Mouse (Mus musculus) CH12.LX (cell line): Measurements from ENCODE around the gene Apopt1.

Experiments
- CTCF ChIP-seq, 2 experiments: IDR thresholded peaks in 1 of 2; conservative IDR thresholded peaks in 1 of 2; 2 replicates each; pipeline ENCODE4 v1.5.1; 2011 to 2012; ENCODE audit warnings: low read depth in 2 of 2, low read length in 2 of 2, improper control_type of control experiment in 1 of 2, inconsistent platforms in 1 of 2, mild to moderate bottlenecking in 1 of 2, moderate library complexity in 1 of 2
- E2F4 ChIP-seq: IDR thresholded peaks from 2 replicates; pipeline ENCODE4 v1.6.1; 2011; ENCODE audit warnings: low read depth, low read length, improper control_type of control experiment; ENCODE audit not compliant: insufficient replicate concordance
- HCFC1 ChIP-seq: IDR thresholded peaks from 2 replicates; pipeline ENCODE4 v1.6.1; 2012; ENCODE audit warnings: low read depth, mild to moderate bottlenecking, inconsistent platforms, low read length, improper control_type of control experiment
- MAX ChIP-seq: IDR thresholded peaks from 2 replicates; pipeline ENCODE4 v1.6.1; 2011; ENCODE audit warnings: low read length, improper control_type of control experiment
- TBP ChIP-seq: conservative IDR thresholded peaks from 2 replicates; pipeline ENCODE4 v1.6.1; 2011; ENCODE audit warnings: low read depth, low read length, improper control_type of control experiment
- ZKSCAN1 ChIP-seq: IDR thresholded peaks from 2 replicates; pipeline ENCODE4 v1.6.1; 2012; ENCODE audit warnings: low read depth, inconsistent platforms, low read length, improper control_type of control experiment, borderline replicate concordance
- ZMIZ1 ChIP-seq: IDR thresholded peaks from 2 replicates; pipeline ENCODE4 v1.6.1; 2012; ENCODE audit warnings: low read depth, mild to moderate bottlenecking, inconsistent platforms, low read length, improper control_type of control experiment

GRCm38 (mm10) chr12:111777919-111778318 lies 64.9 kb downstream of the Apopt1 start:
- no peak for TF ChIP-seq TBP
- TF ChIP-seq ZMIZ1: no peak
- no peak for TF ChIP-seq CTCF (conservative IDR thresholded peaks at IDR 0.05 in 1 of 2, IDR thresholded peaks at IDR 0.05 in 1 of 2; ENCODE audit: low read depth in 2 of 2, low read length in 2 of 2)
- TF ChIP-seq MAX: no peak
- TF ChIP-seq E2F4: no peak
- TF ChIP-seq ZKSCAN1: no peak
- TF ChIP-seq HCFC1: no peak
